Mouse (Mus musculus): ENCODE measurements at regions not wholly inside any gene's neighbourhood (a gene's known extent, or its start where the extent isn't known, plus 50 kb on each side); places are given as distances from the start of the nearest gene placed in this dataset.
"Not testable (repeated sequence)": the region's sequence is repeated elsewhere in the genome, so short reads cannot be mapped to it uniquely, and the experiment has no call there.

- not testable (repeated sequence) for H3K4me3 ChIP-seq; H3K9ac ChIP-seq; H3K4me2 ChIP-seq; H3K9me3 ChIP-seq; H3K4me1 ChIP-seq; ATAC-seq (replicated peaks); H3K27me3 ChIP-seq (replicated peaks); H3K36me3 ChIP-seq (replicated peaks); H3K27ac ChIP-seq
- WGBS, result 85% methylated on average over 3 of the region's 3 CpGs
Measured at GRCm38 (mm10) chr14:120815126-120815525, 95.9 kb upstream of the Ipo5 start.

- H3K27ac ChIP-seq, result no peak overlapping the region
- no peak for ATAC-seq (replicated peaks)
Measured at GRCm38 (mm10) chr14:120816529-120816928, 94.5 kb upstream of the Ipo5 start.

GRCm38 (mm10) chr14:120826187-120826586 lies 84.8 kb upstream of the Ipo5 start:
- no peak overlapping the region for H3K9ac ChIP-seq
- no peaks in the 10 kb centered on the region for H3K36me3 ChIP-seq (replicated peaks)
- whole genome bisulfite sequencing, result 92% methylated on average over 4 of the region's 4 CpGs
- H3K27me3 ChIP-seq (replicated peaks), result no peaks in the 10 kb centered on the region
- H3K4me2 ChIP-seq, result no peak overlapping the region
- H3K4me1 ChIP-seq, result 0 out of 2 replicates have a peak, but pooled peaks cover under 1% of the 10 kb centered on the region
- no peaks in the 10 kb centered on the region for H3K9me3 ChIP-seq
- no peak overlapping the region for H3K4me3 ChIP-seq
- no peak overlapping the region for H3K27ac ChIP-seq
- ATAC-seq (replicated peaks), result no peak

More at GRCm38 (mm10) chr14:120816529-120816928, 94.5 kb upstream of the Ipo5 start:
- Histone ChIP-seq H3K9ac (no peak overlapping the region), H3K27me3 (replicated peaks) (no peaks in the 10 kb centered on the region), H3K4me3 (no peak overlapping the region), H3K4me2 (no peak overlapping the region), H3K36me3 (replicated peaks) (no peaks in the 10 kb centered on the region), H3K9me3 (no peaks in the 10 kb centered on the region), H3K4me1 (no peaks in the 10 kb centered on the region)
- WGBS, result 98% methylated on average over 2 of the region's 2 CpGs

- H3K4me3 ChIP-seq; H3K9me3 ChIP-seq; H3K27me3 ChIP-seq (replicated peaks); H3K9ac ChIP-seq; H3K36me3 ChIP-seq (replicated peaks); H3K27ac ChIP-seq: not testable (repeated sequence)
- peak; percentile 59 for ATAC-seq (replicated peaks)
- peak overlapping the region; percentile 11; the same call in 1 of the 2 replicates for H3K4me2 ChIP-seq
- WGBS, result 37% methylated on average over 20 of the region's 20 CpGs
- H3K4me1 ChIP-seq, result peaks cover 14% of the 10 kb centered on the region
Measured at GRCm38 (mm10) chr14:120830389-120830835, 80.6 kb upstream of the Ipo5 start.

GRCm38 (mm10) chr14:120831397-120831796 lies 79.6 kb upstream of the Ipo5 start:
- Histone ChIP-seq H3K4me2 (no peak overlapping the region), H3K9me3 (no peaks in the 10 kb centered on the region), H3K27me3 (replicated peaks) (no peaks in the 10 kb centered on the region), H3K4me1 (peaks cover 14% of the 10 kb centered on the region), H3K36me3 (replicated peaks) (no peaks in the 10 kb centered on the region), H3K27ac (no peak overlapping the region), H3K4me3 (no peak overlapping the region), H3K9ac (no peak overlapping the region)
- ATAC-seq (replicated peaks), result 0 out of 2 replicates have a peak, but pooled peaks have one; percentile 18
- WGBS, result 43% methylated on average over 5 of the region's 5 CpGs

GRCm38 (mm10) chr14:120831847-120832613 lies 79.0 kb upstream of the Ipo5 start:
- Histone ChIP-seq H3K4me1 (peaks cover 14% of the 10 kb centered on the region), H3K36me3 (replicated peaks) (no peaks in the 10 kb centered on the region), H3K27ac (peak overlapping the region; percentile 35; the same call in 1 of the 2 replicates), H3K27me3 (replicated peaks) (no peaks in the 10 kb centered on the region), H3K4me3 (peak overlapping the region; percentile 32), H3K9me3 (no peaks in the 10 kb centered on the region), H3K9ac (peak overlapping the region; percentile 21; the same call in 1 of the 2 replicates), H3K4me2 (peak overlapping the region; percentile 51)
- ATAC-seq (replicated peaks), result peak; percentile 65
- WGBS, result 8% methylated on average over 23 of the region's 23 CpGs

- Histone ChIP-seq H3K36me3 (replicated peaks) (no peaks in the 10 kb centered on the region), H3K4me1 (peaks cover 14% of the 10 kb centered on the region), H3K9ac (no peak overlapping the region), H3K27me3 (replicated peaks) (no peaks in the 10 kb centered on the region), H3K9me3 (no peaks in the 10 kb centered on the region), H3K27ac (no peak overlapping the region), H3K4me3 (no peak overlapping the region), H3K4me2 (no peak overlapping the region)
- 85% methylated on average over 4 of the region's 4 CpGs for WGBS
- no peak for ATAC-seq (replicated peaks)
Measured at GRCm38 (mm10) chr14:120834821-120835220, 76.2 kb upstream of the Ipo5 start.

GRCm38 (mm10) chr14:120835758-120836157 lies 75.3 kb upstream of the Ipo5 start:
- no peak overlapping the region for H3K9ac ChIP-seq
- no peak overlapping the region for H3K4me2 ChIP-seq
- H3K36me3 ChIP-seq (replicated peaks), result no peaks in the 10 kb centered on the region
- H3K27ac ChIP-seq, result no peak overlapping the region
- H3K27me3 ChIP-seq (replicated peaks), result no peaks in the 10 kb centered on the region
- H3K4me3 ChIP-seq, result no peak overlapping the region
- ATAC-seq (replicated peaks), result no peak; the same call in 1 of the 2 replicates
- WGBS, result 57% methylated on average over 5 of the region's 5 CpGs
- peaks cover 14% of the 10 kb centered on the region for H3K4me1 ChIP-seq
- H3K9me3 ChIP-seq, result no peaks in the 10 kb centered on the region

GRCm38 (mm10) chr14:120836535-120837316 lies 74.3 kb upstream of the Ipo5 start:
- Histone ChIP-seq H3K4me1 (peaks cover 8% of the 10 kb centered on the region), H3K4me2 (no peak overlapping the region), H3K9me3 (no peaks in the 10 kb centered on the region), H3K27ac (no peak overlapping the region), H3K27me3 (replicated peaks) (no peaks in the 10 kb centered on the region), H3K9ac (no peak overlapping the region), H3K36me3 (replicated peaks) (no peaks in the 10 kb centered on the region), H3K4me3 (no peak overlapping the region)
- 0 out of 2 replicates have a peak, but pooled peaks have one; percentile 22 for ATAC-seq (replicated peaks)
- 92% methylated on average over 12 of the region's 12 CpGs for WGBS

GRCm38 (mm10) chr14:120840900-120841299 lies 70.1 kb upstream of the Ipo5 start:
- no peak overlapping the region for H3K27ac ChIP-seq
- ATAC-seq (replicated peaks), result no peak
- no peaks in the 10 kb centered on the region for H3K27me3 ChIP-seq (replicated peaks)
- no peak overlapping the region for H3K4me2 ChIP-seq
- H3K4me3 ChIP-seq, result no peak overlapping the region
- 80% methylated on average over 6 of the region's 6 CpGs for WGBS
- no peaks in the 10 kb centered on the region for H3K4me1 ChIP-seq
- H3K9ac ChIP-seq, result no peak overlapping the region
- H3K36me3 ChIP-seq (replicated peaks), result no peaks in the 10 kb centered on the region
- H3K9me3 ChIP-seq, result no peaks in the 10 kb centered on the region

GRCm38 (mm10) chr14:120841311-120841710 lies 69.7 kb upstream of the Ipo5 start:
- Histone ChIP-seq H3K4me1 (no peaks in the 10 kb centered on the region), H3K4me2 (no peak overlapping the region), H3K27me3 (replicated peaks) (no peaks in the 10 kb centered on the region), H3K36me3 (replicated peaks) (no peaks in the 10 kb centered on the region), H3K9me3 (no peaks in the 10 kb centered on the region), H3K9ac (no peak overlapping the region), H3K27ac (no peak overlapping the region), H3K4me3 (no peak overlapping the region)
- no peak for ATAC-seq (replicated peaks)
- 87% methylated on average over 6 of the region's 6 CpGs for WGBS

GRCm38 (mm10) chr14:120845172-120845571 lies 65.9 kb upstream of the Ipo5 start:
- Histone ChIP-seq H3K4me1 (peaks cover 11% of the 10 kb centered on the region; the same call in 1 of the 2 replicates), H3K36me3 (replicated peaks) (no peaks in the 10 kb centered on the region), H3K27me3 (replicated peaks) (no peaks in the 10 kb centered on the region), H3K9ac (no peak overlapping the region), H3K27ac (no peak overlapping the region), H3K4me2 (no peak overlapping the region), H3K9me3 (no peaks in the 10 kb centered on the region), H3K4me3 (no peak overlapping the region)
- no peak for ATAC-seq (replicated peaks)
- 71% methylated on average over 2 of the region's 2 CpGs for WGBS
